Mouse (Mus musculus) ES-Bruce4 (cell line): ENCODE measurements around the gene Slc25a47.

Experiments
- CTCF ChIP-seq: IDR thresholded peaks from one replicate; pipeline ENCODE4 v1.8.1; 2011; ENCODE audit warnings: low read depth, low read length
- POLR2A ChIP-seq: IDR thresholded peaks from one replicate; pipeline ENCODE4 v1.8.1; 2011; ENCODE audit warnings: low read length; ENCODE audit not compliant: insufficient read depth

GRCm38 (mm10) chr12:108808465-108808864 is 27.4 kb upstream of the Slc25a47 start:
- TF ChIP-seq CTCF (no peak), POLR2A (no peak)
